Mouse (Mus musculus) liver, postnatal 0 days (tissue): ENCODE data around the gene Rcbtb1. TPM values are rescaled to one million over a fixed set of nuclear protein-coding genes. Genes with fewer than 3 reads are reported as not detected.

Experiments used
- ATAC-seq: fragments of 200-750 bp; cut with Nextera tagmentation; 2 replicates; pipeline ENCODE4 v1.8.0; 2017; ENCODE audit warnings: mild to moderate bottlenecking, moderate library complexity
- DNase-seq: peaks from one replicate; pipeline ENCODE4 v3.0.0-alpha.2; 2016
- H3K27ac ChIP-seq: fragments of 300-500 bp; sonication (generic); 2 replicates; pipeline ENCODE4 v1.5.1; 2014; ENCODE audit warnings: antibody characterized with exemption, moderate library complexity, mild to moderate bottlenecking, low read depth
- H3K27me3 ChIP-seq: fragments of 300-500 bp; sonication (generic); 2 replicates; pipeline ENCODE4 v1.6.1; 2014; ENCODE audit warnings: low read length, control low read depth, mixed read lengths; ENCODE audit not compliant: insufficient read depth
- H3K36me3 ChIP-seq: fragments of 300-500 bp; sonication (generic); replicated peaks from 2 replicates; pipeline ENCODE4 v1.6.1; 2014; ENCODE audit warnings: mild to moderate bottlenecking, control low read depth, low read length, moderate library complexity, mixed read lengths; ENCODE audit not compliant: insufficient read depth
- H3K4me1 ChIP-seq: fragments of 300-500 bp; sonication (generic); 2 replicates; pipeline ENCODE4 v1.6.1; 2014; ENCODE audit warnings: antibody characterized with exemption, mild to moderate bottlenecking, control low read depth; ENCODE audit not compliant: insufficient read depth
- H3K4me2 ChIP-seq: fragments of 300-500 bp; sonication (generic); 2 replicates; pipeline ENCODE4 v1.6.1; 2014; ENCODE audit warnings: low read depth, mild to moderate bottlenecking, low read length, moderate library complexity, mixed read lengths
- H3K4me3 ChIP-seq: fragments of 300-500 bp; sonication (generic); 2 replicates; pipeline ENCODE4 v1.5.1; 2014; ENCODE audit warnings: low read depth, low read length
- H3K9ac ChIP-seq: fragments of 300-500 bp; sonication (generic); replicated peaks from 2 replicates; pipeline ENCODE4 v1.6.1; 2014; ENCODE audit warnings: mild to moderate bottlenecking, moderate library complexity
- H3K9me3 ChIP-seq: fragments of 300-500 bp; sonication (generic); 2 replicates; pipeline ENCODE4 v1.6.1; 2016; ENCODE audit warnings: mild to moderate bottlenecking, control low read depth, low read length, mixed read lengths
- CTCF ChIP-seq: sonication (generic); IDR thresholded peaks from 2 replicates; pipeline ENCODE4 v1.5.1; 2016; ENCODE audit warnings: antibody characterized with exemption, low read depth
- EP300 ChIP-seq: IDR thresholded peaks from 2 replicates; pipeline ENCODE4 v1.6.1; 2016; ENCODE audit warnings: antibody characterized with exemption, low read depth, mild to moderate bottlenecking
- WGBS: fragments of 180-500 bp; shearing (Covaris S2); extraction: QIAGEN DNeasy Blood & Tissue Kit; methylation state at CpG from one replicate; pipeline ENCODE4 v1.1.7; 2014; ENCODE audit not compliant: insufficient replicate concordance; 5-methylcytosine and 5-hydroxymethylcytosine counted together
- polyA plus RNA-seq: library from polyadenylated mRNA; unstranded; fragments of >200 nt; fragmentation: Nextera tagmentation; extraction: Ambion mirVana; gene quantifications from 2 replicates; pipeline ENCODE4 v1.2.1, GENCODE M21; 2015

The Rcbtb1 gene
- polyA plus RNA-seq: 16.1 and 16.5 TPM in 2 replicates

DNA sequence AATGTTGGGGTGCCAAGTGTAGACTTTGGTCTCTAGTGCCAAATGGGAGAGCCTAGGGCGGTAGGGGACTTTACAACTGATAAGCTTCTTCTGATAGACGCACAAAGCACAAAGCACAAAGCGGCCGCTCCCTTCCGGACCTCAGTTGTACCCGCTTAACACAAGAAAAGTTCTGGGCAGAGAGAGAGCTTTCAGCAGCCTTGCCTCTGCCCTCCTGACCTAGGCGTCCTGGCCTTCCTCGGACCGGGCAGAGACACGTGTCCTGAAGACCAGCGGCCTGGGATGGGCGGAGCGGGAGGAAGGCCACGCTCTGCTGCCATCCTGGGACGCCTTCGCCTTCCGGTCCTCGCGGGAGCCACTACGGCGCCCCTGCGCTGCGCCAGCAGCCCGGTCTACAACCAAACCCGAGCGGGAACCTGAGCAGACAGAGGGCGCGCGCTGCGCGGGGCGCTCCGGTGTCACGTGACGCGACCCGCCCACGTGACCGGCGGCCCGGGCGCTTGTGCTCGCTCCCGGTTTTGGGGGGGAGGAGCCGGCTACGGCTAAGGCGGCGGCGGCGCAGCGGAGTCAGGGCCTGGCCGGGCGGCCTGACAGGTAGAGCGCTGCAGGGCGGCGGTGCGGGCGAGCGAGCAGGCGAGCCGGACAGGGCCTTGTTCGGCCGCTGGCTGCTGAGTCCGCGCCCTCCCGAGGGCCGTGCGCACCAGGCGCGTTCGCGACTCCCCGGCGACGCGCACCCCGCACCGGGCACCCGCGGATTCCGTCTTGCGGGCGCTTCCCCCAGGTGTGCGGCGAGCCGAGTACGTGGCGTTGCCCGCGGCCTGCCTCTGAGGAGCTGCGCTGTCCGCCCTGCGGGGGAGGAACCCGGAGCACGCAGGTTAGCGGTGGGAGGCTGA is at the start of gene Rcbtb1:
Rcbtb1 (plus strand) TSS at position 499 of the 893 bp plus-strand sequence.
- Histone ChIP-seq H3K4me2 (peak within 1 kb of the TSS; percentile 88), H3K4me1 (peaks cover 6% of the 10 kb centered on the region), H3K27me3 (no peaks in the 10 kb centered on the region), H3K27ac (peak within 1 kb of the TSS; percentile 95), H3K9me3 (no peaks in the 10 kb centered on the region), H3K4me3 (peak within 1 kb of the TSS; percentile 83), H3K36me3 (no peaks in the 10 kb centered on the region), H3K9ac (peak within 1 kb of the TSS; percentile 85)
- WGBS: under 1% methylated on average over 83 of the region's 96 CpGs
- ATAC-seq (peak; percentile 92), DNase-seq (peak; percentile 93)
- TF ChIP-seq EP300: peak; percentile 18; the same call in 1 of the 2 replicates
- TF ChIP-seq CTCF: peak; percentile 69

DNA sequence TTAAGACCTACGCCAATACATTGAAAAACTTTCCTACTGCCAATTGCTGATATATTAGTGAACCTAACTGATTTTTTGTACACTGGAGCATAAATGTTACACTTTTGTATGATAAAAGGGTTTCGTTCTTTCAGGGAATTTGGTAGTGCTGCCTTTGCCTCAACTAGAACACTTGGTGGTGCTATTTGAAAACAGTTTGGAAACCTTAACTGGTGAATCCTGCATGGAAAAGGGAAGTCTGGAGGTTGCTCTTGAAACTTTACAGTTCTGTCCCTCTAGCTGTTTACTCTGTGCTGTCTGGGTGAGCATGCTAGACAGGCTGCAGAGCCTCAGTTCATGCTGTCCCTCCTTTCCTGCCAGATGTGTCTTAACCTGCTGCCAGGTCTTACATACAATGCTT is 45.4 kb upstream of the Rcbtb1 start:
- 57% methylated on average over 2 of the region's 2 CpGs for WGBS
- no peak overlapping the region for H3K4me2 ChIP-seq
- no peak overlapping the region for H3K27ac ChIP-seq
- no peak overlapping the region for H3K4me3 ChIP-seq
- H3K36me3 ChIP-seq: no peaks in the 10 kb centered on the region
- DNase-seq (no peak), ATAC-seq (peak; percentile 40; the same call in 1 of the 2 replicates)
- H3K27me3 ChIP-seq: no peaks in the 10 kb centered on the region
- H3K9me3 ChIP-seq: no peaks in the 10 kb centered on the region
- no peak overlapping the region for H3K9ac ChIP-seq
- TF ChIP-seq EP300 (no peak), CTCF (peak; percentile 64)
- peaks cover 3% of the 10 kb centered on the region for H3K4me1 ChIP-seq

DNA sequence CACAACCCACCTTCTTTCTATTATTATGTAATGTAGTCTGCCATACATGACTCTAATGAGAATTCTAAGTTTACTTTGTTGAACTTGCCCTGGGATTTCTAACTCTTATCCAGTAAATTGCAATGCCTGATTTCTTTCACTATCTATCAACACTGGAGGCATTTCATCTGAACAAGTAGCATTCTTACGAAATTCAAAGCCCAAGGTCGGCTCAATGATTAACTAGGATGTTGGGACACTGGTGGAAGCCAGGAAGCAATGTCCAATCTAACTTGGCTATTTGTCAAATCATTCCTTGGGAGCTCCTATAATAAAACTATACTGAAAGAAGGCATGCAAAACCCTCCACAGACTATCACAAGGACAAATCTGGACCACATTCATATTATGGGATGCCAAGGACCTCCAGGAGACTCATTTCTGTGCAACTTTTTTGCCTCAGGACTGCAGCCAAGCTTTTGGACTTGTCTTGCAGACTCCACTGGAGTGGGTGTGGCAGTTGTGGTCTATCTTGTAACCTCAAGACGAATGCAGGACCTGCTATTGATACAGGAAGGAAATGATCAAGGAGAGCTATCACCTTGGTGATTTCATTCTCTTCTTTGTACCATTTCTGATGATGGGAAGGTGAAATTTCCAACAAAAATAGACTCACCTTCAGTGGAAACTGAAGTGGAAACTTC is 43.9 kb upstream of the Rcbtb1 start:
- Histone ChIP-seq H3K36me3 (no peaks in the 10 kb centered on the region), H3K4me1 (peaks cover 3% of the 10 kb centered on the region), H3K27me3 (no peaks in the 10 kb centered on the region), H3K9me3 (no peaks in the 10 kb centered on the region), H3K4me2 (no peak overlapping the region), H3K4me3 (no peak overlapping the region), H3K27ac (no peak overlapping the region; the same call in 1 of the 2 replicates), H3K9ac (no peak overlapping the region)
- ATAC-seq (peak; percentile 87), DNase-seq (peak; percentile 49)
- TF ChIP-seq CTCF (no peak), EP300 (peak; percentile 42; the same call in 1 of the 2 replicates)
- WGBS: 32% methylated on average over 3 of the region's 3 CpGs

DNA sequence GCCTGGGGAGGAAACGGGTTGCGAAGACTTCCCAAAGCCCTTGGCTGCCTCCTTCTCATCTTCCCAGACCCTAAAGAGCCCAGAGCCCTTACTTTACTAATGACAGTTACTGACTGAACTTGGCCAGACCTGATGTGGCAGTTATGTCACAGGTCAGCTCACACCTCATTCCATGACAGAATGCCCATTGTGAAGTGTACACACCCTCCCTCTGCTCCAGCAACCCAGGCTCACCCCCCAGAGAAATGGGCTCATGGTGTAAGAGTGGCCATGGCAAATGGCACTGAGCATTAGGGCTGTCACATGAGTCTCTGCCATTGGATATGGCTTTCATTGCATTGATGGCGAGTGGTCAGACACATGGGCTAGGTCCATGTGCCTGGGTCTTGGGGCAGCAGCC is 22.4 kb upstream of the Rcbtb1 start, which contains the start of gene Gm5142:
Gm5142 (minus strand) TSS at position 101 of the 400 bp plus-strand sequence.
- H3K27ac ChIP-seq: no peak within 1 kb of the TSS
- no peak for DNase-seq
- TF ChIP-seq CTCF: no peak
- no peak for TF ChIP-seq EP300
- no peak within 1 kb of the TSS for H3K9ac ChIP-seq
- no peak for ATAC-seq
- H3K9me3 ChIP-seq: no peaks in the 10 kb centered on the region
- 81% methylated on average over 3 of the region's 3 CpGs for WGBS
- H3K4me1 ChIP-seq: no peaks in the 10 kb centered on the region
- no peaks in the 10 kb centered on the region for H3K27me3 ChIP-seq
- no peaks in the 10 kb centered on the region for H3K36me3 ChIP-seq
- no peak within 1 kb of the TSS for H3K4me2 ChIP-seq
- no peak within 1 kb of the TSS for H3K4me3 ChIP-seq

DNA sequence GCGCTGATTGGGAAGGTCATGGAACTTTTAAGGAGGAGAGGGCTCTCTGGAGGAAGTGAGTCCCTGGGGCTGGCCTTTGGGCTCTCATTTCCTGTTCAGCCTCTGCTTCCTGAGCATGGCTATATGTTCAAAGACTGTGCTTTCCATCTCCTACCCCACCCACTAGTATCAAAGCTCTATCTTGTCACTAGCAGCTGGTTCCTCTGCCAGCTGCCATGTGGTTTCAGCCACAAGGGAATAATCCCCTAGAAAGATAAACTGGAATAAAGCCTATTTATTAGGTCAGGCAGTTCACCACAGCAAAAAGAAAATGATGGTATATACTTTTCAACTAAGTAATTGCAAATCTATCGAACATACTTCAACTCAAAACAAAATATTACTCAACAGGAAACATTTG is 18.3 kb upstream of the Rcbtb1 start:
- Histone ChIP-seq H3K27ac (no peak overlapping the region), H3K27me3 (no peaks in the 10 kb centered on the region), H3K9me3 (no peaks in the 10 kb centered on the region), H3K4me2 (no peak overlapping the region), H3K4me1 (no peaks in the 10 kb centered on the region), H3K4me3 (no peak overlapping the region), H3K36me3 (no peaks in the 10 kb centered on the region), H3K9ac (no peak overlapping the region)
- no peak for ATAC-seq
- TF ChIP-seq EP300 (no peak), CTCF (no peak)
- DNase-seq: no peak
- 58% methylated on average over 2 of the region's 2 CpGs for WGBS

DNA sequence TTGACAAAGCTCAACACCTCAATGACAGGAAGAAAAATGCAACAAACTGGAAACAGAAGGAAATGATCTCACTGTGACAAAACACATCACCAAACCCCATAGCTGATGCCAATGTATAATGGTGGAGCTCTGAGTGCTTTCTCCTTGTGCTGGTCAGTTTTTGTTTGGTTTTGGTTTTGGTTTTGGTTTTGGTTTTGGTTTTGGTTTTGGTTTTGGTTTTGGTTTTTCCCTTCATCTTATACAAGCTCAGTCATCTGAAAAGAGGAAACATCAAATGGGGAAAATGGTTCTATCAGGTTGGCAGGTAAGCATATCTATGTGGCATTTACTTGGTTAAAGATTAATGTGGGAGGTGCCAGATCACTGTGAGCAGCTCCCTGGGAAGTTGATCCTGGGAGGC is 15.5 kb upstream of the Rcbtb1 start:
- no peak for TF ChIP-seq CTCF
- TF ChIP-seq EP300: no peak
- no peak for DNase-seq

More for the DNA sequence above, 15.5 kb upstream of the Rcbtb1 start:
- Histone ChIP-seq H3K9ac (no peak overlapping the region), H3K27me3 (no peaks in the 10 kb centered on the region), H3K4me3 (no peak overlapping the region), H3K36me3 (no peaks in the 10 kb centered on the region), H3K9me3 (no peaks in the 10 kb centered on the region), H3K4me1 (no peaks in the 10 kb centered on the region), H3K27ac (no peak overlapping the region), H3K4me2 (no peak overlapping the region)
- ATAC-seq: no peak
